Mouse (Mus musculus) small intestine, adult 2 months (tissue): ENCODE measurements around the gene Tmem175. TPM values are rescaled to one million over a fixed set of nuclear protein-coding genes. Genes with fewer than 3 reads are reported as not detected.

Experiments used
- H3K27ac ChIP-seq: fragments of 200-500 bp; 2 replicates; pipeline ENCODE4 v1.5.1; 2012; ENCODE audit warnings: low read depth, low read length, control low read depth, inconsistent platforms; ENCODE audit not compliant: insufficient read depth
- H3K27me3 ChIP-seq: fragments of 200-500 bp; 2 replicates; pipeline ENCODE4 v1.6.1; 2012; ENCODE audit warnings: mild to moderate bottlenecking, moderate library complexity, low read length, inconsistent platforms; ENCODE audit not compliant: control insufficient read depth, insufficient read depth
- H3K36me3 ChIP-seq: fragments of 200-500 bp; 2 replicates; pipeline ENCODE4 v1.6.1; 2012; ENCODE audit warnings: mild to moderate bottlenecking, low read length, control low read depth, inconsistent platforms; ENCODE audit not compliant: control insufficient read depth, insufficient read depth
- H3K4me1 ChIP-seq: fragments of 200-500 bp; 2 replicates; pipeline ENCODE4 v1.6.1; 2012; ENCODE audit warnings: low read length, inconsistent platforms, mixed read lengths; ENCODE audit not compliant: control insufficient read depth, insufficient read depth, insufficient read length
- H3K4me3 ChIP-seq: fragments of 200-500 bp; 2 replicates; pipeline ENCODE4 v1.5.1; 2012; ENCODE audit warnings: low read depth, mild to moderate bottlenecking, control low read depth, inconsistent platforms, low read length, moderate library complexity
- CTCF ChIP-seq: fragments of 200-500 bp; IDR thresholded peaks from 2 replicates; pipeline ENCODE4 v1.5.1; 2012; ENCODE audit warnings: low read depth, mild to moderate bottlenecking, control low read depth, inconsistent platforms, low read length, moderate library complexity, mixed read lengths; ENCODE audit not compliant: insufficient replicate concordance, insufficient read length; ENCODE audit errors: extremely low read depth
- POLR2A ChIP-seq: fragments of 200-500 bp; IDR thresholded peaks from 2 replicates; pipeline ENCODE4 v1.6.1; 2012; ENCODE audit warnings: low read depth, mild to moderate bottlenecking, control low read depth, inconsistent platforms, low read length, moderate library complexity
- WGBS: fragments of 180-500 bp; shearing (Covaris S2); methylation state at CpG from one replicate; pipeline ENCODE4 v1.1.7; 2018; 5-methylcytosine and 5-hydroxymethylcytosine counted together
- polyA plus RNA-seq: library from polyadenylated mRNA; depleted of rRNA; stranded (reverse); fragments of >200 nt; gene quantifications from 2 replicates; pipeline ENCODE4 v1.2.3, GENCODE M21; 2012

The Tmem175 gene
- polyA plus RNA-seq, 1 experiment, result 31.1 TPM

GRCm38 (mm10) chr5:108670785-108671184, 41.2 kb downstream of the Tmem175 start:
- H3K4me3 ChIP-seq, result no peak overlapping the region
- no peak overlapping the region for H3K27ac ChIP-seq
- H3K27me3 ChIP-seq, result no peaks in the 10 kb centered on the region
- TF ChIP-seq CTCF, result peak; percentile 57; the same call in 1 of the 2 replicates
- no peak for TF ChIP-seq POLR2A
- peaks cover 4% of the 10 kb centered on the region; the same call in 1 of the 2 replicates for H3K36me3 ChIP-seq
- peaks cover 5% of the 10 kb centered on the region; the same call in 1 of the 2 replicates for H3K4me1 ChIP-seq

DNA sequence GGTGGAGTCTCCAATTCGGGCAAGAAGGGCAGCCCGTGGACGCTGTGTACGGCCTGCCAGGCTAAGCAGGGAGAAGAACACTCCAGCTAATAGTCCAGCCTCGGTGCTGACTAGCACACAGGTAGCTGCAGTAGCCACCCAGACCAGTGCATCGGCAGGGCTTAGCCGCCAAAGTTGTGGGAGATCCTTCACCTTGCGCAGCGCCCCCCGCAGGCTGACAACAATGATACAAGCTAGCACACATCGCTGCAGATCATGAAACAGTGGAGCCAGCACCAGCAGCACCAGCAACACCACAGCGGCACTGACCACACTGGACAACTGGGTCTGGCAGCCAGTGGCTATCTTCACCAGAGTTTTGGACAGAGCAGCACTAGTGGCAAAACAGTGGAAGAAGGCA, 42.2 kb downstream of the Tmem175 start:
- peaks cover 4% of the 10 kb centered on the region; the same call in 1 of the 2 replicates for H3K36me3 ChIP-seq
- no peak overlapping the region for H3K4me3 ChIP-seq
- no peak for TF ChIP-seq CTCF
- no peak for TF ChIP-seq POLR2A
- no peaks in the 10 kb centered on the region for H3K27me3 ChIP-seq
- WGBS, result 94% methylated on average over 12 of the region's 12 CpGs
- no peak overlapping the region for H3K27ac ChIP-seq
- H3K4me1 ChIP-seq, result peaks cover 5% of the 10 kb centered on the region; the same call in 1 of the 2 replicates

DNA sequence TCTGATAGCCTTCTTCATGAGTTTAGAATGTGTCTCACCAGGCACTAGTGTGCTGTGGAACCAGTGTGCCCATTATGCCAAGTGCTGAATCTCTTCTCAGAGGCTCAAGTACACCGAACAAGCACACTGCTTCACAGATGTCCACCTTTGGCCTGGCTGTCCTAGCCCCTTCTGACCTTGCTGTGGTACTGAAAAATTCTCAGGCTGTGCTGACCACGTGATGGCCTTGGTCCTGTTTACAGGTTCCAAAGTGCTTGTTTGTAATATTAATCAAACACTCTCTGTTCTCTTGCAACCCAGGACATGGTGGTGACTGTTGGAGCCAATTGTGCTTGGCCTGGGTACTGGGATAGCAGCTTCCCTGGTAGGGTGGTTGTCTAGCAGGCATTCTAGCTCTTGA, 45.1 kb downstream of the Tmem175 start:
- H3K27me3 ChIP-seq, result no peaks in the 10 kb centered on the region
- H3K4me3 ChIP-seq, result no peak overlapping the region
- H3K36me3 ChIP-seq, result peaks cover 4% of the 10 kb centered on the region; the same call in 1 of the 2 replicates
- no peak overlapping the region for H3K27ac ChIP-seq
- no peak for TF ChIP-seq CTCF
- TF ChIP-seq POLR2A, result no peak
- WGBS, result 52% methylated on average over 2 of the region's 2 CpGs
- H3K4me1 ChIP-seq, result peaks cover 5% of the 10 kb centered on the region

GRCm38 (mm10) chr5:108675251-108675816, 45.8 kb downstream of the Tmem175 start, which contains the start of gene Slc26a1:
Slc26a1 (minus strand) TSS chr5:108675569.
- no peak within 1 kb of the TSS for H3K27ac ChIP-seq
- TF ChIP-seq CTCF (no peak), POLR2A (no peak)
- no peaks in the 10 kb centered on the region; the same call in none of the 2 replicates for H3K4me1 ChIP-seq
- H3K27me3 ChIP-seq, result no peaks in the 10 kb centered on the region
- H3K4me3 ChIP-seq, result no peak within 1 kb of the TSS
- 42% methylated on average over 9 of the region's 9 CpGs for WGBS
- H3K36me3 ChIP-seq, result peaks cover 4% of the 10 kb centered on the region; the same call in 1 of the 2 replicates

GRCm38 (mm10) chr5:108676772-108677498, 47.4 kb downstream of the Tmem175 start:
- WGBS, result 54% methylated on average over 5 of the region's 5 CpGs
- Histone ChIP-seq H3K4me3 (no peak overlapping the region), H3K27me3 (no peaks in the 10 kb centered on the region), H3K27ac (no peak overlapping the region), H3K4me1 (no peaks in the 10 kb centered on the region; the same call in none of the 2 replicates), H3K36me3 (peaks cover 5% of the 10 kb centered on the region; the same call in 1 of the 2 replicates)
- TF ChIP-seq POLR2A, result no peak
- no peak for TF ChIP-seq CTCF

GRCm38 (mm10) chr5:108677605-108678295, 48.2 kb downstream of the Tmem175 start:
- Histone ChIP-seq H3K36me3 (peaks cover 4% of the 10 kb centered on the region), H3K4me1 (no peaks in the 10 kb centered on the region; the same call in none of the 2 replicates), H3K4me3 (no peak overlapping the region), H3K27me3 (no peaks in the 10 kb centered on the region), H3K27ac (no peak overlapping the region)
- no peak for TF ChIP-seq POLR2A
- TF ChIP-seq CTCF, result no peak
- 41% methylated on average over 25 of the region's 25 CpGs for WGBS
